ENCODE assay signal across 21 mouse cellular contexts in genomic region chr3:40954792-40955191, GRCm38 (mm10). TPM values are rescaled to one million over a fixed set of nuclear protein-coding genes. Genes with fewer than 3 reads are reported as not detected.
DNase-seq lines count a peak whose midpoint lies in the region; ATAC-seq and TF ChIP-seq lines count a peak whose summit lies in the region.
"Had no signal": no experiment of that assay in that cellular context is flagged by ENCODE, and none has a peak within 500 bp of the region (broad histone marks: within the 10 kb centered on the region; RNA-seq: fewer than 3 reads in every experiment).

No protein-coding gene starts in this region.

- no peak overlapping the region for H3K4me3 ChIP-seq in MEL (ENCODE audit: control insufficient read depth in 1 of 2, insufficient read depth in 1 of 2, low read depth in 2 of 2, low read length in 2 of 2)
- H3K4me3 ChIP-seq in hindbrain, embryonic 11.5 days (ENCODE audit: low read depth, low read length): no peak overlapping the region

- H3K36me3 ChIP-seq in MEL (ENCODE audit: control insufficient read depth in 1 of 2, insufficient read depth in 2 of 2, low read length in 2 of 2): peaks cover 0 to 16% of the 10 kb centered on the region in 2 experiments; a peak in 2 of 4 replicates
- no peaks in the 10 kb centered on the region for H3K36me3 ChIP-seq in hindbrain, embryonic 11.5 days (ENCODE audit: control insufficient read depth, insufficient read depth, low read length)

- no peak for DNase-seq in MEL (ENCODE audit: low read depth, low spot score)
- no peak for DNase-seq in hindbrain, embryonic 11.5 days (ENCODE audit: low spot score)
- DNase-seq: adrenal gland, adult 2 months; adrenal gland, adult 8-10 months; adrenal gland, postnatal 10 days; adrenal gland, postnatal 14 days; adrenal gland, postnatal 25 days; adrenal gland, postnatal 36 days; B cell, adult 2 months; cerebellum, adult 11 months; cerebellum, adult 11-12 months; cerebellum, adult 18-20 months; cerebellum, adult 2 months; cerebellum, adult 8-10 months had no signal

- WGBS in hindbrain, embryonic 11.5 days: 84% methylated on average over 1 of the region's 1 CpGs

- no peak for TF ChIP-seq RAD21 in MEL (IDR thresholded peaks at IDR 0.05; ENCODE audit: low read depth, low read length)

- H3K79me2 ChIP-seq in MEL (ENCODE audit: control insufficient read depth, insufficient read depth, low read length, poor library complexity): peaks cover 33% of the 10 kb centered on the region

- H3K9me3 ChIP-seq in MEL (replicated peaks; ENCODE audit: insufficient read depth, low read length): no peaks in the 10 kb centered on the region
- H3K9me3 ChIP-seq in hindbrain, embryonic 11.5 days (ENCODE audit: control insufficient read depth, low read length): no peaks in the 10 kb centered on the region
- H3K9me3 ChIP-seq: G1E had no signal

- TF ChIP-seq POLR2A in MEL (IDR thresholded peaks at IDR 0.05; ENCODE audit: control insufficient read depth in 1 of 2, insufficient read depth in 1 of 2, low read depth in 1 of 2, low read length in 2 of 2, poor library complexity in 1 of 2): no peak

- no peak for ATAC-seq in hindbrain, embryonic 11.5 days (ENCODE audit: low FRiP score)
- ATAC-seq: activated CD4-positive, CD25-positive, alpha-beta regulatory T cell, adult 4 months; CD4-positive, CD25-positive, alpha-beta regulatory T cell, adult 4 months; Patski had no signal

- H3K4me2 ChIP-seq in hindbrain, embryonic 11.5 days (replicated peaks; ENCODE audit: low read depth, low read length): no peak overlapping the region

- H3K27ac ChIP-seq in MEL (ENCODE audit: control insufficient read depth, low read depth, low read length): no peak overlapping the region
- no peak overlapping the region for H3K27ac ChIP-seq in hindbrain, embryonic 11.5 days (ENCODE audit: low read depth, low read length)

- TF ChIP-seq EP300 in MEL (IDR thresholded peaks at IDR 0.05; ENCODE audit: low read depth in 1 of 2, low read length in 2 of 2): no peak

- H3K4me1 ChIP-seq in MEL (ENCODE audit: control insufficient read depth in 1 of 2, insufficient read depth in 2 of 2, low read length in 2 of 2): peaks cover 9 to 11% of the 10 kb centered on the region in 2 experiments
- H3K4me1 ChIP-seq in hindbrain, embryonic 11.5 days (replicated peaks; ENCODE audit: control insufficient read depth, insufficient read depth, low read length): no peaks in the 10 kb centered on the region

- no peak overlapping the region for H3K9ac ChIP-seq in MEL (ENCODE audit: control insufficient read depth, low read depth, low read length, poor library complexity, severe bottlenecking)
- no peak overlapping the region for H3K9ac ChIP-seq in hindbrain, embryonic 11.5 days (ENCODE audit: low read depth, low read length)

- H3K27me3 ChIP-seq in MEL (ENCODE audit: control insufficient read depth in 1 of 2, insufficient read depth in 2 of 2, low read length in 2 of 2): no peaks in the 10 kb centered on the region
- no peaks in the 10 kb centered on the region; the same call in 1 of the 2 replicates for H3K27me3 ChIP-seq in hindbrain, embryonic 11.5 days (ENCODE audit: control insufficient read depth, insufficient read depth, low read length)
- H3K27me3 ChIP-seq: Patski had no signal

- no peak for TF ChIP-seq CTCF in MEL (IDR thresholded peaks at IDR 0.05 in 2 of 3, conservative IDR thresholded peaks at IDR 0.05 in 1 of 3; ENCODE audit: control insufficient read depth in 1 of 3, insufficient read depth in 1 of 3, low read depth in 2 of 3, low read length in 3 of 3, poor library complexity in 1 of 3, severe bottlenecking in 1 of 3)

TF ChIP-seq in MEL, 35 proteins besides CTCF, POLR2A, EP300 and RAD21:
- TF ChIP-seq ZNF384 (IDR thresholded peaks at IDR 0.05; ENCODE audit: low read depth, low read length) (peak; percentile 90), KAT2A (conservative IDR thresholded peaks at IDR 0.05; ENCODE audit: low read depth, low read length) (no peak), MXI1 (IDR thresholded peaks at IDR 0.05; ENCODE audit: low read depth, low read length) (no peak)

RNA-seq across cellular contexts. Expression of gene Larp1b, which starts 5.2 kb away (rescaled TPM):
- total RNA-seq in MEL (2012; rRNA removed): 30.1 and 30.4 TPM in 2 replicates
- 10 to 100 TPM in 1 of 2 experiments, not detected in 1; 33.3 TPM for polyA plus RNA-seq in MEL (2012; ENCODE audit: insufficient read depth in 1 of 2, insufficient read length in 2 of 2, low read depth in 1 of 2, low replicate concordance in 2 of 2, missing spikeins in 1 of 2)
- polyA plus RNA-seq in hindbrain, embryonic 11.5 days (2014; fragmentation: Nextera tagmentation; extraction: Ambion mirVana): 2.0 and 2.2 TPM in 2 replicates

RNA-seq across cellular contexts. Expression of gene 1700034I23Rik, which starts 52.4 kb away (rescaled TPM):
- total RNA-seq in MEL (2012; rRNA removed): not detected in 2 replicates
- not detected for polyA plus RNA-seq in MEL (2012; ENCODE audit: insufficient read depth in 1 of 2, insufficient read length in 2 of 2, low read depth in 1 of 2, low replicate concordance in 2 of 2, missing spikeins in 1 of 2)
- polyA plus RNA-seq in hindbrain, embryonic 11.5 days (2014; fragmentation: Nextera tagmentation; extraction: Ambion mirVana): 0.20 and 0.51 TPM in 2 replicates
- total RNA-seq: adrenal gland, adult 2 months; adrenal gland, postnatal 4 days; ES-E14 had no signal
- polyA plus RNA-seq: adrenal gland, adult 2 months; C2C12; G1E had no signal

Comparison
In these comparisons a context has a peak if more than half of its experiments do, and no peak if none do; other contexts are left out.
1. RNA of gene Larp1b, which starts 5.2 kb away (polyA plus RNA-seq): 33.3 TPM in MEL; 2.0 to 2.2 TPM in hindbrain, embryonic 11.5 days; every median in the first group is over 10 times any median in the second.